Mouse (Mus musculus) neural tube, embryonic 14.5 days (tissue): ENCODE results near the gene Psme2. TPM values are rescaled to one million over a fixed set of nuclear protein-coding genes. Genes with fewer than 3 reads are reported as not detected.

Source experiments
- ATAC-seq: fragments of 200-750 bp; cut with Nextera tagmentation; 2 replicates; pipeline ENCODE4 v1.8.0; 2017; ENCODE audit warnings: low read depth, mild to moderate bottlenecking, moderate TSS enrichment, moderate library complexity
- H3K27ac ChIP-seq: fragments of 300-500 bp; sonication (generic); 2 replicates; pipeline ENCODE4 v1.5.1; 2014; ENCODE audit warnings: low read depth, mild to moderate bottlenecking, control low read depth, low read length, moderate library complexity, mixed read lengths
- H3K27me3 ChIP-seq: fragments of 300-500 bp; sonication (generic); 2 replicates; pipeline ENCODE4 v1.6.1; 2014; ENCODE audit warnings: low read length; ENCODE audit not compliant: control insufficient read depth, insufficient read depth
- H3K36me3 ChIP-seq: fragments of 300-500 bp; sonication (generic); 2 replicates; pipeline ENCODE4 v1.6.1; 2014; ENCODE audit warnings: low read length, mixed read lengths; ENCODE audit not compliant: control insufficient read depth, insufficient read depth
- H3K4me1 ChIP-seq: fragments of 300-500 bp; sonication (generic); 2 replicates; pipeline ENCODE4 v1.6.1; 2014; ENCODE audit warnings: low read length; ENCODE audit not compliant: control insufficient read depth, insufficient read depth
- H3K4me2 ChIP-seq: fragments of 300-500 bp; sonication (generic); 2 replicates; pipeline ENCODE4 v1.6.1; 2014; ENCODE audit warnings: mild to moderate bottlenecking, low read depth, low read length, control low read depth
- H3K4me3 ChIP-seq: fragments of 300-500 bp; sonication (generic); 2 replicates; pipeline ENCODE4 v1.5.1; 2014; ENCODE audit warnings: low read depth, low read length, control low read depth, mixed read lengths
- H3K9ac ChIP-seq: fragments of 300-500 bp; sonication (generic); replicated peaks from 2 replicates; pipeline ENCODE4 v1.6.1; 2014; ENCODE audit warnings: low read depth, mild to moderate bottlenecking, control low read depth, low read length, mixed read lengths
- H3K9me3 ChIP-seq: fragments of 300-500 bp; sonication (generic); 2 replicates; pipeline ENCODE4 v1.6.1; 2016; ENCODE audit warnings: low read length; ENCODE audit not compliant: control insufficient read depth
- WGBS: fragments of 180-500 bp; shearing (Covaris S2); extraction: QIAGEN DNeasy Blood & Tissue Kit; methylation state at CpG from one replicate; pipeline ENCODE4 v1.1.7; 2014; 5-methylcytosine and 5-hydroxymethylcytosine counted together
- polyA plus RNA-seq: library from polyadenylated mRNA; unstranded; fragments of >200 nt; fragmentation: Nextera tagmentation; extraction: Ambion mirVana; gene quantifications from 2 replicates; pipeline ENCODE4 v1.2.1, GENCODE M21; 2014

Gene Psme2
- polyA plus RNA-seq, 1 experiment from 2014 or later, result 162 TPM

GRCm38 (mm10) chr14:55551347-55551746 lies 39.6 kb downstream of the Psme2 start:
- H3K27ac ChIP-seq, result no peak overlapping the region
- H3K4me1 ChIP-seq, result no peaks in the 10 kb centered on the region
- H3K9ac ChIP-seq, result no peak overlapping the region
- no peaks in the 10 kb centered on the region for H3K27me3 ChIP-seq
- H3K9me3 ChIP-seq, result no peaks in the 10 kb centered on the region
- H3K4me3 ChIP-seq, result no peak overlapping the region
- no peak overlapping the region for H3K4me2 ChIP-seq
- WGBS, result 61% methylated on average over 5 of the region's 5 CpGs
- no peak for ATAC-seq
- H3K36me3 ChIP-seq, result 0 out of 2 replicates have a peak, but pooled peaks cover 3% of the 10 kb centered on the region

DNA sequence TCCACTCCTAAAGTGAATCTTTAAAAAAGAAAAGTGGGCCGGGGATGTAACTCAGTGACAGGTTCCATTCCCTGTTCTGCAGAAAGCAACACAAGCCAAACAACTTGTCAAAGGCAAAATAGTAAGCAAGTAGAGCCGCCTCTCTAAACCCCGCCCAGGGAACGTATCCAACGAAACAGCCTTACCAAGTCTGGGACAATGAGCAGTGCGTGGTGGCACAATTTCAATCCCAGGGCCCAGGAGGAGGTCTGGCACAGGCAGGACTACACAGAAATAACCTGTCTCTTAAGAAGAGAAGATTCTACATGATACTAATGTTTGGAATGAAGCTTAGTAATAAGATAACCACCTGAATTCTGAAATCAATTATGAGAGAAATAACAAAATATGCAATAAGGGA lies 40.7 kb downstream of the Psme2 start:
- Histone ChIP-seq H3K36me3 (0 out of 2 replicates have a peak, but pooled peaks cover 3% of the 10 kb centered on the region), H3K4me2 (no peak overlapping the region), H3K4me1 (no peaks in the 10 kb centered on the region), H3K27ac (no peak overlapping the region), H3K9ac (no peak overlapping the region), H3K9me3 (no peaks in the 10 kb centered on the region), H3K4me3 (no peak overlapping the region), H3K27me3 (no peaks in the 10 kb centered on the region)
- no peak for ATAC-seq
- 85% methylated on average over 6 of the region's 6 CpGs for WGBS

DNA sequence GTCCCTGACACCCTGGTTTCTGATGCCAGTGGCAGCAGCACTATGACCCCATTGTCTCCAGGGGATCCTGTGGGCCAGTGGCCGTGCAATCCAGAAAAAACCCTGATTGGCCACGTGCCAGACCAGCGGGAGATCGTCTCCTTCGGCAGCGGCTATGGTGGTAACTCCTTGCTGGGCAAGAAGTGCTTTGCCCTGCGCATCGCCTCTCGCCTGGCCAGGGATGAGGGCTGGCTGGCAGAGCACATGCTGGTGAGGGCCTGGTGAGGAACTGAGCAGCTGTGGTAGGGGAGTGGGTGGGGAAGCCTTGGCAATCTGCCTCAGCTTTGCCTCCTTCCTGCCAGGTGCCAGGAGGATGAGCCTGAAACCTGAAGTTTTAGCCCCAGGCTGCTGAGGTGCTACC lies 46.6 kb downstream of the Psme2 start:
- H3K9me3 ChIP-seq, result no peaks in the 10 kb centered on the region
- H3K36me3 ChIP-seq, result 0 out of 2 replicates have a peak, but pooled peaks cover 3% of the 10 kb centered on the region
- ATAC-seq, result no peak
- no peaks in the 10 kb centered on the region for H3K27me3 ChIP-seq
- H3K4me2 ChIP-seq, result no peak overlapping the region
- peaks cover 20% of the 10 kb centered on the region for H3K4me1 ChIP-seq
- H3K9ac ChIP-seq, result no peak overlapping the region
- no peak overlapping the region for H3K4me3 ChIP-seq
- H3K27ac ChIP-seq, result no peak overlapping the region
- 58% methylated on average over 9 of the region's 9 CpGs for WGBS

DNA sequence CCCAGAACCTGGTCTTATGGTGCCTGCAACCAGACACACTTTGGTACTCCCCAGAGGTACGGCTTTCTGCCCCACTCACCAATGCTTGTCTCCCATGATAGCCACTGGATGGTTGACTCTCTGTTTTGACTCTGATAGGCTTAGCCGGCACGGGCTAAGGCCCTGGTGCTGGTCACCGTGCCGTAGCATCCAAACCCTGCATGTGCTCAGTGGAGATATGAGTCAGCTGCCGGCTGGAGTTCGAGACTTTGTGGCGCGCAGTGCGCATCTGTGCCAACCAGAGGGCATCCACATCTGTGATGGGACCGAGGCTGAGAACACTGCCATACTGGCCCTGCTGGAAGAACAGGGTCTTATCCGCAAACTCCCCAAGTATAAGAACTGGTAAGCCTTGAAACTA lies 48.6 kb downstream of the Psme2 start:
- no peaks in the 10 kb centered on the region for H3K9me3 ChIP-seq
- ATAC-seq, result no peak
- H3K27me3 ChIP-seq, result no peaks in the 10 kb centered on the region
- no peak overlapping the region for H3K4me2 ChIP-seq
- 96% methylated on average over 12 of the region's 12 CpGs for WGBS
- H3K9ac ChIP-seq, result no peak overlapping the region
- no peak overlapping the region for H3K27ac ChIP-seq
- H3K36me3 ChIP-seq, result no peaks in the 10 kb centered on the region
- H3K4me3 ChIP-seq, result no peak overlapping the region
- peaks cover 20% of the 10 kb centered on the region for H3K4me1 ChIP-seq

DNA sequence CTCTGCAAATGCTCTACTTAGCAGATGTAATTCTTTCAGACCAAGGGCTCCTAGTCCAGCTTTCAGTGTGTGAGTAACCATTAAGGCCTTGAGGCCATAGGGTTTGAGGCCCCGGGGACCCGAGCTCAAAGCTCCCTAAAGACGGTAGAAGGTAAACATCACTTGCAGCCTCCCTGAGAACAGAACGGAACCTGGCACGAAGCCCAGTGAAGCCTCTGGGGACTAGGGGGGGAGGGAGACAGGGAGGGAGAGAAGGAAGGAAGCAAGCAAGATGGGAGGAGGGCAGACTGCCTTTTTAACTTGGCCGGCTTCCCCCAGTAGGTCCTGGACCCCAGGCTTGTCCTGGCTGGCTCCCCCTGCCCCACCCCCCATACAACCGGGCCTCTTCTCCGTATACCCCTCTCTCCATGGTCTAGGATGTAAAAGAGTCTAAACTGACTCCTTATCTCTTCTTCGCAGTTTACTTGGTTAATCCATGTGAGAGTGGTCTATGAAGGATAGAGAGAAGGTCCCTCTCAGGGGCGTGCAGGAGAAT lies 50.1 kb downstream of the Psme2 start:
- Histone ChIP-seq H3K9me3 (no peaks in the 10 kb centered on the region), H3K9ac (peak overlapping the region; percentile 60), H3K4me2 (peak overlapping the region; percentile 77), H3K4me3 (peak overlapping the region; percentile 47), H3K27me3 (no peaks in the 10 kb centered on the region), H3K4me1 (peaks cover 20% of the 10 kb centered on the region), H3K36me3 (no peaks in the 10 kb centered on the region), H3K27ac (peak overlapping the region; percentile 88)
- 7% methylated on average over 9 of the region's 10 CpGs for WGBS
- peak; percentile 61 for ATAC-seq

GRCm38 (mm10) chr14:55540067-55540786 lies 50.7 kb downstream of the Psme2 start, which contains the start of gene Pck2:
Pck2 (plus strand) TSS chr14:55540266.
- Histone ChIP-seq H3K4me3 (peak within 1 kb of the TSS; percentile 47), H3K9ac (peak within 1 kb of the TSS; percentile 60), H3K36me3 (no peaks in the 10 kb centered on the region), H3K27ac (peak within 1 kb of the TSS; percentile 88), H3K27me3 (no peaks in the 10 kb centered on the region), H3K4me2 (peak within 1 kb of the TSS; percentile 77), H3K9me3 (no peaks in the 10 kb centered on the region), H3K4me1 (peaks cover 20% of the 10 kb centered on the region)
- WGBS, result under 1% methylated on average over 32 of the region's 32 CpGs
- peak; percentile 87 for ATAC-seq

Other genes with a start within 250 kb of the Psme2 start
- gene Dhrs4, start 112.4 kb downstream of the Psme2 start, polyA plus RNA-seq, result 7.6 and 16.7 TPM in 2 replicates
- gene Carmil3, start 100.5 kb downstream of the Psme2 start, polyA plus RNA-seq, result 28.5 and 46.2 TPM in 2 replicates
- 13.3 and 16.3 TPM in 2 replicates for gene Cpne6, start 80.7 kb downstream of the Psme2 start, polyA plus RNA-seq
- 0.13 and 0.20 TPM in 2 replicates for gene Nrl, start 66.1 kb downstream of the Psme2 start, polyA plus RNA-seq
- 17.6 and 19.5 TPM in 2 replicates for gene Pck2, start 50.8 kb downstream of the Psme2 start, polyA plus RNA-seq
- gene Dcaf11, start 31.1 kb downstream of the Psme2 start, polyA plus RNA-seq, result 112 and 114 TPM in 2 replicates
- gene A730061H03Rik, start 30.7 kb downstream of the Psme2 start, polyA plus RNA-seq, result 1.5 TPM in 1 of 2 replicates, not detected in the other
- gene Fitm1, start 15.5 kb downstream of the Psme2 start, polyA plus RNA-seq, result 0.58 TPM in 1 of 2 replicates, not detected in the other
- gene Psme1, start 13.0 kb downstream of the Psme2 start, polyA plus RNA-seq, result 200 and 226 TPM in 2 replicates
- 38.9 and 48.8 TPM in 2 replicates for gene Emc9, start 5.8 kb downstream of the Psme2 start, polyA plus RNA-seq
- gene Rnf31, start 595 bp upstream of the Psme2 start, polyA plus RNA-seq, result 12.3 and 18.8 TPM in 2 replicates
- gene Irf9, start 12.5 kb upstream of the Psme2 start, polyA plus RNA-seq, result 6.6 and 8.6 TPM in 2 replicates
- 7.0 and 9.3 TPM in 2 replicates for gene Rec8, start 26.9 kb upstream of the Psme2 start, polyA plus RNA-seq
- gene Ipo4, start 44.8 kb upstream of the Psme2 start, polyA plus RNA-seq, result 109 and 110 TPM in 2 replicates
- 2.9 TPM in 2 replicates for gene Gm49378, start 46.8 kb upstream of the Psme2 start, polyA plus RNA-seq
- 55.9 and 66.9 TPM in 2 replicates for gene Tm9sf1, start 52.7 kb upstream of the Psme2 start, polyA plus RNA-seq
- 0.24 TPM in 1 of 2 replicates, not detected in the other for gene Tssk4, start 59.1 kb upstream of the Psme2 start, polyA plus RNA-seq
- 69.0 and 75.5 TPM in 2 replicates for gene Mdp1, start 69.4 kb upstream of the Psme2 start, polyA plus RNA-seq
- 42.5 and 43.7 TPM in 2 replicates for gene Gmpr2, start 80.8 kb upstream of the Psme2 start, polyA plus RNA-seq
- 550 and 603 TPM in 2 replicates for gene Nedd8, start 81.0 kb upstream of the Psme2 start, polyA plus RNA-seq
- gene Tinf2, start 90.7 kb upstream of the Psme2 start, polyA plus RNA-seq, result 28.3 and 28.6 TPM in 2 replicates
- gene Tgm1, start 122.8 kb upstream of the Psme2 start, polyA plus RNA-seq, result 0.11 and 0.33 TPM in 2 replicates
- 47.1 and 59.2 TPM in 2 replicates for gene Rabggta, start 131.2 kb upstream of the Psme2 start, polyA plus RNA-seq
- gene Dhrs1, start 154.6 kb upstream of the Psme2 start, polyA plus RNA-seq, result 73.6 and 75.5 TPM in 2 replicates
- gene Nop9, start 154.6 kb upstream of the Psme2 start, polyA plus RNA-seq, result 27.4 and 30.1 TPM in 2 replicates
- gene Cideb, start 167.3 kb upstream of the Psme2 start, polyA plus RNA-seq, result not detected in 2 replicates
- gene Ltb4r2, start 170.3 kb upstream of the Psme2 start, polyA plus RNA-seq, result 0.27 and 0.59 TPM in 2 replicates
- 0.19 and 0.24 TPM in 2 replicates for gene Ltb4r1, start 174.8 kb upstream of the Psme2 start, polyA plus RNA-seq
- 1.9 and 3.9 TPM in 2 replicates for gene Adcy4, start 193.0 kb upstream of the Psme2 start, polyA plus RNA-seq
- 1.9 and 2.2 TPM in 2 replicates for gene Ripk3, start 197.8 kb upstream of the Psme2 start, polyA plus RNA-seq
- gene Nfatc4, start 232.0 kb upstream of the Psme2 start, polyA plus RNA-seq, result 5.5 and 10.4 TPM in 2 replicates